Mouse (Mus musculus) effector memory CD4-positive, alpha-beta T cell, adult 7 months (primary cell): ENCODE measurements around the gene Taf3. TPM values are rescaled to one million over a fixed set of nuclear protein-coding genes. Genes with fewer than 3 reads are reported as not detected.

Experiments
- polyA plus RNA-seq: library from polyadenylated mRNA; unstranded; fragments of 100-300 nt; shearing (Covaris generic); gene quantifications from one replicate; pipeline ENCODE4 v1.2.1, GENCODE M21; 2017

Gene Taf3
- polyA plus RNA-seq, result 25.1 TPM

GRCm38 (mm10) chr2:10048461-10048860 lies at the start of gene Taf3:
TSS of gene Taf3 (minus strand) at chr2:10048596.

DNA sequence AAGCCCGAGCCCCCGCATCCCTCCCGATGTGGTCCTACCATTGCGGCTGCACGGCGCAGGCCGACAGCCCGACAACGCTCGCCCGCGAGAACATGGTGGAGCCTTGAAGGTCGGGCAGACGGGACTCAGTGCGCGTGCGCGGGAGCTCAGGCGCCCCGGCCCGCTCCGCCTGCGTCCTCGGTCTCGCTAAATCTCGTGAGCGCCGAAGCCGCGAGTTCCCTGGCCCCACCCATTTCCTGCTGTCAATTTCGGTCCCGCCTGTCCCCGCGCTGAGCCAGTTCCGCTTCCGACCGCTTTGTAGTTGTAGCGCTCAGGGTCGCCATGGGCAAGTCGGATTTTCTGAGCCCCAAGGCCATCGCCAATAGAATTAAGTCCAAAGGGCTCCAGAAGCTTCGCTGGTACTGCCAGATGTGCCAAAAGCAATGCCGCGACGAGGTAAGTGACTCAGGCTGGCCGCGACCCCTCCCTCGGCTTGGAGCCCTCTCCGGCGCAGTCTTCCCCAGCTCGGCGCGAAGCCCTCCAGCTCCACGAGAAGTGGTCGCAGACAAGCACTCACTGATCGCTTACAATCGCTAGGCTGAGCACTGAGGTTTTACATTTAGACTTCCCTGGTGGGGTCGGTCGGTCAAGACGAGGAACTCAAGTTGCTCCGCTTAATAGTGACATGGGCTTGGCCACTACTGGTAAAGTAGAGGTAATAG lies 32.1 kb upstream of the Taf3 start, which contains the start of the genes Atp5c1 and Kin:
Atp5c1 (minus strand) TSS at position 201 of the 701 bp plus-strand sequence.
Kin (plus strand) TSS at position 284 of the 701 bp plus-strand sequence.

GRCm38 (mm10) chr2:9889651-9890183 lies 158.7 kb downstream of the Taf3 start, which contains the start of gene Gata3:
TSS of gene Gata3 (minus strand) at chr2:9890034.

DNA sequence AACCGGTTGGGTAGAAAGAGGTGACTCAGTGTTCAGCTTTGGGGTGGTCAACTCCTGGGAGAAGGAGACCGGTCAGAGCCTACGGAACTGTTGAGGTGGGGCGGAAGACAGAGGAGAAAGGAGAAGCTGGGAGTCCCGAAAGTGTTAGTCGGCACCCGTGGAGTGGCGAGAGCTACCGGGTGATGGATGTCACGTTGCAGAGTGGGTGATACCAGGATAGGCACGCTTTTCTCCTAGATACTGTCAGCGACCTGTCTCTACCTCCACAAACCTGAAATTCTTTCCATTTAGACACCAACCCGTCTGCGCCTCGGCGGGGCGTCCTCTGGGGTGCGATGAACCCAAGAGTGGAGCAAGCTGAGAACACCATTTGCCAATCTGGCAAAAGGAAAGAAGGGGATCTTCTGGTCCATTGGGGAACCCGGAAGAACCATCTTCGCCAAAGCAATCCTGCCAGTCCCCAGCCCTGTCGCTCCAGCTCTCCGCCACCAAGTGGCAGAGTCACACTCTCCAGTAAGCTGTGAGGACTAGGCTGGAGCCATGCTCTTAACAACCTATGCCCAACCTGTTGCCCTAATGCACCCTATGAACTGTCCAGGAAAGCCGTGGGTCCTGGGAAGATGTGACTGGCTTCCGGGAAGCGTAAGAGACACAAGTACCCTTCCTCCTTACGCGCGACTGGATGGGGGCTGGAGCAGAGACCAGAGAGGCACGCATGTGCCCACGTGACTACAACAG lies 159.3 kb downstream of the Taf3 start, which contains the start of gene 9230102O04Rik:
9230102O04Rik (minus strand) TSS at position 628 of the 738 bp plus-strand sequence.

GRCm38 (mm10) chr2:9881051-9881591 lies 167.3 kb downstream of the Taf3 start, which contains the start of gene 4930412O13Rik:
TSS of gene 4930412O13Rik (plus strand) at chr2:9881252.

Other genes with a start within 250 kb of the Taf3 start
- gene 4930412O13Rik, start 167.3 kb downstream of the Taf3 start, polyA plus RNA-seq, result not detected
- gene 9230102O04Rik, start 159.1 kb downstream of the Taf3 start, polyA plus RNA-seq, result not detected
- gene Gata3, start 158.6 kb downstream of the Taf3 start, polyA plus RNA-seq, result 51.8 TPM
- gene Atp5c1, start 31.9 kb upstream of the Taf3 start, polyA plus RNA-seq, result 320 TPM
- 46.6 TPM for gene Kin, start 32.0 kb upstream of the Taf3 start, polyA plus RNA-seq
- 0.12 TPM for gene Itih2, start 82.8 kb upstream of the Taf3 start, polyA plus RNA-seq
- gene Itih5, start 105.0 kb upstream of the Taf3 start, polyA plus RNA-seq, result 1.2 TPM